Mouse (Mus musculus): ENCODE measurements around the gene Ddx10. TPM values are rescaled to one million over a fixed set of nuclear protein-coding genes. Genes with fewer than 3 reads are reported as not detected.
A peak's percentile ranks its signal among the peaks of the same experiment; 100 is the strongest.
"Not testable (repeated sequence)": the region's sequence is repeated elsewhere in the genome, so short reads cannot be mapped to it uniquely, and the experiment has no call there.

The Ddx10 gene
- polyA plus RNA-seq, 1 experiment from 2014 or later, result 24.7 TPM

GRCm38 (mm10) chr9:53247516-53247915, 337 bp downstream of the Ddx10 start:
- Histone ChIP-seq H3K36me3 (ENCODE audit: control insufficient read depth, insufficient read depth, low read length) (no peaks in the 10 kb centered on the region), H3K27me3 (ENCODE audit: control insufficient read depth, insufficient read depth, low read length) (no peaks in the 10 kb centered on the region), H3K9ac (replicated peaks; ENCODE audit: low read length) (peak overlapping the region; percentile 59), H3K4me1 (ENCODE audit: control insufficient read depth, insufficient read depth, low read length) (peaks cover 10% of the 10 kb centered on the region), H3K4me3 (replicated peaks; ENCODE audit: low read depth, low read length) (peak overlapping the region; percentile 64), H3K4me2 (ENCODE audit: low read length) (peak overlapping the region; percentile 92), H3K9me3 (ENCODE audit: control insufficient read depth, low read length) (no peaks in the 10 kb centered on the region), H3K27ac (replicated peaks; ENCODE audit: low read depth, low read length) (no peak overlapping the region)
- peak; percentile 3 for DNase-seq
- ATAC-seq (ENCODE audit: low FRiP score, low TSS enrichment), result peak; percentile 56
- 1% methylated on average over 23 of the region's 23 CpGs for WGBS

- DNase-seq, result peak; percentile 74
- H3K9me3 ChIP-seq (ENCODE audit: control insufficient read depth, low read length), result no peaks in the 10 kb centered on the region
- no peak overlapping the region for H3K27ac ChIP-seq (replicated peaks; ENCODE audit: low read depth, low read length)
- H3K36me3 ChIP-seq (ENCODE audit: control insufficient read depth, insufficient read depth, low read length), result peaks cover 10% of the 10 kb centered on the region
- no peak overlapping the region for H3K4me3 ChIP-seq (replicated peaks; ENCODE audit: low read depth, low read length)
- no peaks in the 10 kb centered on the region for H3K4me1 ChIP-seq (ENCODE audit: control insufficient read depth, insufficient read depth, low read length)
- WGBS, result 88% methylated on average over 2 of the region's 2 CpGs
- no peak for ATAC-seq (ENCODE audit: low FRiP score, low TSS enrichment)
- no peak overlapping the region for H3K9ac ChIP-seq (replicated peaks; ENCODE audit: low read length)
- no peaks in the 10 kb centered on the region for H3K27me3 ChIP-seq (ENCODE audit: control insufficient read depth, insufficient read depth, low read length)
- no peak overlapping the region for H3K4me2 ChIP-seq (ENCODE audit: low read length)
These were observed 29.7 kb downstream of the Ddx10 start for GRCm38 (mm10) chr9:53218181-53218580.

GRCm38 (mm10) chr9:53208283-53208682, 39.6 kb downstream of the Ddx10 start:
- Histone ChIP-seq H3K4me3 (replicated peaks; ENCODE audit: low read depth, low read length) (no peak overlapping the region), H3K27me3 (ENCODE audit: control insufficient read depth, insufficient read depth, low read length) (no peaks in the 10 kb centered on the region), H3K4me2 (ENCODE audit: low read length) (no peak overlapping the region), H3K9me3 (ENCODE audit: control insufficient read depth, low read length) (no peaks in the 10 kb centered on the region), H3K36me3 (ENCODE audit: control insufficient read depth, insufficient read depth, low read length) (peaks cover 10% of the 10 kb centered on the region), H3K27ac (replicated peaks; ENCODE audit: low read depth, low read length) (no peak overlapping the region), H3K9ac (replicated peaks; ENCODE audit: low read length) (no peak overlapping the region), H3K4me1 (ENCODE audit: control insufficient read depth, insufficient read depth, low read length) (no peaks in the 10 kb centered on the region)
- 70% methylated on average over 4 of the region's 4 CpGs for WGBS
- no peak for DNase-seq
- no peak for ATAC-seq (ENCODE audit: low FRiP score, low TSS enrichment)

GRCm38 (mm10) chr9:53174590-53174989, 73.3 kb downstream of the Ddx10 start:
- DNase-seq (no peak), ATAC-seq (ENCODE audit: low FRiP score, low TSS enrichment) (no peak)
- Histone ChIP-seq H3K4me1 (ENCODE audit: control insufficient read depth, insufficient read depth, low read length) (no peaks in the 10 kb centered on the region), H3K36me3 (ENCODE audit: control insufficient read depth, insufficient read depth, low read length) (no peaks in the 10 kb centered on the region), H3K9ac (replicated peaks; ENCODE audit: low read length) (no peak overlapping the region), H3K27ac (replicated peaks; ENCODE audit: low read depth, low read length) (no peak overlapping the region), H3K4me3 (replicated peaks; ENCODE audit: low read depth, low read length) (no peak overlapping the region), H3K9me3 (ENCODE audit: control insufficient read depth, low read length) (no peaks in the 10 kb centered on the region), H3K27me3 (ENCODE audit: control insufficient read depth, insufficient read depth, low read length) (no peaks in the 10 kb centered on the region), H3K4me2 (ENCODE audit: low read length) (no peak overlapping the region)
- WGBS, result 94% methylated on average over 2 of the region's 2 CpGs

- 68% methylated on average over 2 of the region's 2 CpGs for WGBS
- DNase-seq, result peak; percentile 28
- no peaks in the 10 kb centered on the region for H3K4me1 ChIP-seq (ENCODE audit: control insufficient read depth, insufficient read depth, low read length)
These were observed 74.6 kb downstream of the Ddx10 start for GRCm38 (mm10) chr9:53173258-53173657.

DNA sequence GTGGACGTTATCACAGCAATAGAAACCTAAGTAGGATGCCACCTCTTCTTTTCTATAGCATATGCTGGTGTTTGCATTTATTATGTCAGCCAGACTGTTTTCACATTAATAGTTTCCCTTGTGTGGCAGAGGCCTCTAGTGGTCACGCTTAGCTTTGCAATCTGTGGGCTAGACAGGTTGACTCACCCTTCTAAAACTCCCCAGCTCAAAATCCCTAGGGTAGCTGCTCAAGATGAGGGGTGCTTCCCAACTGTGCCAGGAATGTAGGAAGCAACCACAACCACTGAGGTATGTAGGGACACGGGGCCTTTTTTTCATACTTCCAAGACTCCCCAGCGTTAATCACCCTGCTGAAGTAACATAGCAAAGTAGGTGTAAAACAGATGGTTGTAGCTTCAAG, 103.6 kb downstream of the Ddx10 start:
- DNase-seq, result peak; percentile 82
- Histone ChIP-seq H3K4me3 (replicated peaks; ENCODE audit: low read depth, low read length) (no peak overlapping the region), H3K9me3 (ENCODE audit: control insufficient read depth, low read length) (no peaks in the 10 kb centered on the region), H3K27ac (replicated peaks; ENCODE audit: low read depth, low read length) (no peak overlapping the region), H3K9ac (replicated peaks; ENCODE audit: low read length) (no peak overlapping the region), H3K4me1 (ENCODE audit: control insufficient read depth, insufficient read depth, low read length) (no peaks in the 10 kb centered on the region), H3K27me3 (ENCODE audit: control insufficient read depth, insufficient read depth, low read length) (no peaks in the 10 kb centered on the region), H3K36me3 (ENCODE audit: control insufficient read depth, insufficient read depth, low read length) (0 out of 2 replicates have a peak, but pooled peaks cover 4% of the 10 kb centered on the region), H3K4me2 (ENCODE audit: low read length) (no peak overlapping the region)
- ATAC-seq (ENCODE audit: low FRiP score, low TSS enrichment), result no peak
- WGBS, result 42% methylated on average over 4 of the region's 4 CpGs

More at GRCm38 (mm10) chr9:53173258-53173657, 74.6 kb downstream of the Ddx10 start:
- Histone ChIP-seq H3K9ac (replicated peaks; ENCODE audit: low read length) (no peak overlapping the region), H3K4me3 (replicated peaks; ENCODE audit: low read depth, low read length) (no peak overlapping the region), H3K27me3 (ENCODE audit: control insufficient read depth, insufficient read depth, low read length) (no peaks in the 10 kb centered on the region), H3K36me3 (ENCODE audit: control insufficient read depth, insufficient read depth, low read length) (no peaks in the 10 kb centered on the region), H3K27ac (replicated peaks; ENCODE audit: low read depth, low read length) (no peak overlapping the region), H3K9me3 (ENCODE audit: control insufficient read depth, low read length) (no peaks in the 10 kb centered on the region), H3K4me2 (ENCODE audit: low read length) (no peak overlapping the region)
- ATAC-seq (ENCODE audit: low FRiP score, low TSS enrichment), result no peak

GRCm38 (mm10) chr9:53143508-53143907, 104.3 kb downstream of the Ddx10 start:
- Histone ChIP-seq H3K4me2 (ENCODE audit: low read length) (no peak overlapping the region), H3K9me3 (ENCODE audit: control insufficient read depth, low read length) (no peaks in the 10 kb centered on the region), H3K27me3 (ENCODE audit: control insufficient read depth, insufficient read depth, low read length) (no peaks in the 10 kb centered on the region), H3K4me1 (ENCODE audit: control insufficient read depth, insufficient read depth, low read length) (no peaks in the 10 kb centered on the region), H3K4me3 (replicated peaks; ENCODE audit: low read depth, low read length) (no peak overlapping the region), H3K27ac (replicated peaks; ENCODE audit: low read depth, low read length) (no peak overlapping the region), H3K36me3 (ENCODE audit: control insufficient read depth, insufficient read depth, low read length) (0 out of 2 replicates have a peak, but pooled peaks cover under 1% of the 10 kb centered on the region), H3K9ac (replicated peaks; ENCODE audit: low read length) (no peak overlapping the region)
- no peak for ATAC-seq (ENCODE audit: low FRiP score, low TSS enrichment)
- no peak for DNase-seq
- WGBS, result 76% methylated on average over 2 of the region's 2 CpGs

- not testable (repeated sequence) for H3K4me3 ChIP-seq (replicated peaks; ENCODE audit: low read depth, low read length); H3K9ac ChIP-seq (replicated peaks; ENCODE audit: low read length); H3K36me3 ChIP-seq (ENCODE audit: control insufficient read depth, insufficient read depth, low read length); H3K4me2 ChIP-seq (ENCODE audit: low read length); DNase-seq; H3K27me3 ChIP-seq (ENCODE audit: control insufficient read depth, insufficient read depth, low read length); H3K27ac ChIP-seq (replicated peaks; ENCODE audit: low read depth, low read length); ATAC-seq (ENCODE audit: low FRiP score, low TSS enrichment); H3K9me3 ChIP-seq (ENCODE audit: control insufficient read depth, low read length); H3K4me1 ChIP-seq (ENCODE audit: control insufficient read depth, insufficient read depth, low read length)
- WGBS, result 76% methylated on average over 1 of the region's 1 CpGs
These were observed 105.4 kb downstream of the Ddx10 start for GRCm38 (mm10) chr9:53142424-53142823.

DNA sequence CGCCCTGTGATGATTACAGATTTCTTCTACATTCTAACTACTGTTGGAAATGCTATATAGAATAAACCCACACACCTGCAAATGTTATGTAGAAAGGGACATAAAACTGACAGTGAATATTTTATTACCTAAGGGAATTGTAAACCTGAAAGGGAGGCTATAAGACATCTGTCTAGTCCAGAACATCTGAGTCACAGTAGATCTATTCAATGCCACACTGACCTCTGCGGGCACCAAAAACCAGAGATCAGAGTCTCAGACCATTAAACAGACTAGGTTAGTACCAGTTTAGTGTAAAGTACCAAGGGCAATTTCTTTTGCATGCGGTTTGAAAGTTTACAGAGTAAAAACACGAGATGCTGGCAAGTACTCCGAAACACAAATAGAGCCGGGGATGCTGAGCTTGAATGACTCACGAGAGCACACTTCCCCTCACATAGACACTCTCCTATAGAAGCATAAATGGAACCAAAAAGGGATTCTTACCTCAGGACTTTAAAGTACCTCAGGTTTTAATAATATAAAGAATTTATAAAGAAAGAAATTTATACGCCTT, 107.2 kb downstream of the Ddx10 start:
- H3K4me2 ChIP-seq (ENCODE audit: low read length), result no peak overlapping the region
- H3K4me1 ChIP-seq (ENCODE audit: control insufficient read depth, insufficient read depth, low read length), result no peaks in the 10 kb centered on the region
- H3K27ac ChIP-seq (replicated peaks; ENCODE audit: low read depth, low read length), result no peak overlapping the region
- H3K27me3 ChIP-seq (ENCODE audit: control insufficient read depth, insufficient read depth, low read length), result no peaks in the 10 kb centered on the region
- no peak overlapping the region for H3K4me3 ChIP-seq (replicated peaks; ENCODE audit: low read depth, low read length)
- DNase-seq, result no peak
- ATAC-seq (ENCODE audit: low FRiP score, low TSS enrichment), result no peak
- H3K9ac ChIP-seq (replicated peaks; ENCODE audit: low read length), result no peak overlapping the region
- no peaks in the 10 kb centered on the region for H3K9me3 ChIP-seq (ENCODE audit: control insufficient read depth, low read length)
- 89% methylated on average over 8 of the region's 8 CpGs for WGBS
- H3K36me3 ChIP-seq (ENCODE audit: control insufficient read depth, insufficient read depth, low read length), result no peaks in the 10 kb centered on the region
